Mouse (Mus musculus) common myeloid progenitor, adult 5-6 weeks (primary cell): ENCODE results near the gene Izumo2. TPM values are rescaled to one million over a fixed set of nuclear protein-coding genes. Genes with fewer than 3 reads are reported as not detected.
A peak's percentile ranks its signal among the peaks of the same experiment; 100 is the strongest.

Experiments used
- ATAC-seq: replicated peaks from 2 replicates; pipeline ENCODE4 v1.8.0; 2016; ENCODE audit warnings: low read depth, mild to moderate bottlenecking, moderate TSS enrichment, inconsistent platforms; ENCODE audit not compliant: poor library complexity, severe bottlenecking
- total RNA-seq: library from RNA; stranded (forward); fragments of 200-1000, 187-1606 nt; gene quantifications from 2 replicates; pipeline ENCODE4 v1.2.3, GENCODE M21; 2017

The Izumo2 gene
- total RNA-seq: not detected in 2 replicates

GRCm38 (mm10) chr7:44708574-44708973 is at the start of gene Izumo2:
Gene Izumo2 (plus strand): TSS chr7:44708742.
- ATAC-seq: no peak

- no peak for ATAC-seq
Observed at GRCm38 (mm10) chr7:44661219-44661618, 47.3 kb upstream of the Izumo2 start.

- no peak for ATAC-seq
Observed at GRCm38 (mm10) chr7:44662168-44662567, 46.4 kb upstream of the Izumo2 start.

DNA sequence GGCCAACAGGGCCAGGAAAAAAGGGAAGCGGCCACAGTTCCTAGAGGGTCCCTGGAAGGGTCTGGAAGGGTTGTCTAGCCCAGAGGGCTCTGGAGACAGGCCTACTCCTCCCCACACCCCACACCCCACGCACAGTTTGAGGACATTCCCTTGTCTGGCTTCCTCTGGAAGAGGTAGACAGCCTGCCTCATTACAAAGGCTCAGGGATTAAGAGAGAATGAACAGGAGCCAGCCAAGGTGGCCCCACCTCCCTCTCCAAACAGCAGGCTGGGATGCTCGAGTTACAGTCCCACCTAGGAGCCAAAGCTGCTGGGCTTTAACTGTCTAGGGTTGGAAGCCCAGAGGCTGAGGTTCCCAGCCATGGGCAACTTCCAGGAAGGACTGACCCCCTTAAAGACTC is 46.0 kb upstream of the Izumo2 start:
- ATAC-seq: no peak

GRCm38 (mm10) chr7:44663546-44663945 is 45.0 kb upstream of the Izumo2 start:
- no peak for ATAC-seq

DNA sequence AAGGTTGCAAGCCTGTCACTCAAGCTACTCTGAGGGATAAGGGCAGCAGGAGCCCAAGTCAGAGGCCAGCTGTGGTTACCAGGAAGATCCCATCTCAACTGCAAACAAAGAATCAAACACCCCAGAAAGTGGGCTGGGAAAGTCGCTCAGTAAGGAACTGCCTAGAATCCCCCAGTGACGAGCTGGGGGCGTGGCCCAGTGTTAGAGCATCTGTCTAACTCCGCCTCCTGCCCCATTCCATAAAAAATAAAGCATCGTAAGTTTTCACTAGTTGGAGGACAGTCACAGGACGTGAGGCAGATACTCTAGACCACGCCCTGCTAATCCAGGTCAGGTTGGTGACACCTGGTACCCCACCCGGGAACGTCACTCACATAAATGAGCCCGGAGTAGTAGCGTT is 43.8 kb upstream of the Izumo2 start:
- ATAC-seq: no peak

DNA sequence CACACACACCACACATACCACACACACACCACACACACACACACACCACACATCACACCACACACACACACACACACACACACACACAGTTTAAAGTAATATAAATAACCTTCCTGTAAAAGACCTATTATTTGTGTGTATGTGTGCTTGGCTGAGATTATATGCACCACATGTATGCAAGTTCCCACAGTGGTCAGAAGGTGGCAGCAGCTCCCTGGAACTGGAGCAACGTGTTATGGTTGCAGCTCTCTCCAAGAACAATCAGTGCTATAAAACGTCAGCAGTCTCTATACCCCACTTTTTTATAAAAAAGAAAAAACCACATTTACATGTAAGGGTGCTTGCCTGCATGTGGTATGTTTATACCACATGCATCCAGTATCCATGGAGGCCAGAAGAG is 42.1 kb upstream of the Izumo2 start:
- no peak for ATAC-seq

- no peak for ATAC-seq
Observed at GRCm38 (mm10) chr7:44667996-44668738, 40.4 kb upstream of the Izumo2 start.

GRCm38 (mm10) chr7:44669103-44669502 is 39.4 kb upstream of the Izumo2 start:
- no peak for ATAC-seq

- ATAC-seq: peak; percentile 88
Observed at GRCm38 (mm10) chr7:44670803-44671202, 37.7 kb upstream of the Izumo2 start, which contains the start of gene Myh14. Gene Myh14 (minus strand): TSS chr7:44670843.

DNA sequence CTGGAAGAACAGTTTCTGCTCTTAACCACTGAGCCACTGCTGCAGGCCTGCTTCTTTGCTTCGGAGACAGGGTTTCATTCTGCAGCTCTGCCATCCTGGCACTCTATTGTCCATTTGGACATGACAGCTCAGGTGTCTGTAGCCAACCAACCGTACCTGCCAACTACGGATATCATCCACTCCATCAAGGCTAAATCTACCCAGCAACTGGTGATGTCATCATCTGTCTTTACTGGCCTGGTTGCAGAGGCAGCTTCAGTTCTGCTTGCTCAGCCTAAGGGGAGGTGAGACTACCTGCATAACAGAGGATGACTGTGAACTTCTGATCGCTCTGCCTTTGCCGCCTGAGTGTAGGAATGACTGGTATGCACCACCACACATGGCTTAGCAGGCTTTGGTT is 36.3 kb upstream of the Izumo2 start:
- ATAC-seq: no peak

- no peak for ATAC-seq
Observed at GRCm38 (mm10) chr7:44674511-44674910, 34.0 kb upstream of the Izumo2 start.

DNA sequence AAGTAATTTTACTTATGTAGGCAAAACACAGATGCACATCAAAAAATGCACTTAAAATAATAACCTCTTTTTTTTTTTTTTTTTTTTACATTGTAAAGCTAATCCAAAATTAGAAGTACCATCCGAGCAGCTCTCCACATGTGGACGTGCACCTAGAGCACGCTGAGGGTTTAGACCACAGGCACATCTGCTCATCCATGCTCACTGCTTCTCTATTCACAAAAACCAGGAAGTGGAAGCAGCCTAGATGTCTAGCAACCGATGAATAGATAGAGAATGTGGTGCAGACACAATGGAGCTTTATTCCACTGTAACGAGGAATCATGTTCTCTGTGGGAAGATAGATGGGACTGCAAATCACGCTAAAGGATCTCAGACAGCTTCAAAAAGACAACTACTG is 33.4 kb upstream of the Izumo2 start:
- 0 out of 2 replicates have a peak, but pooled peaks have one; percentile 36 for ATAC-seq

GRCm38 (mm10) chr7:44676126-44676525 is 32.4 kb upstream of the Izumo2 start:
- ATAC-seq: no peak

- no peak for ATAC-seq
Observed at GRCm38 (mm10) chr7:44676611-44677010, 31.9 kb upstream of the Izumo2 start.

GRCm38 (mm10) chr7:44683656-44684055 is 24.9 kb upstream of the Izumo2 start:
- ATAC-seq: no peak

GRCm38 (mm10) chr7:44685531-44686402 is 22.8 kb upstream of the Izumo2 start:
- ATAC-seq: peak; percentile 82

DNA sequence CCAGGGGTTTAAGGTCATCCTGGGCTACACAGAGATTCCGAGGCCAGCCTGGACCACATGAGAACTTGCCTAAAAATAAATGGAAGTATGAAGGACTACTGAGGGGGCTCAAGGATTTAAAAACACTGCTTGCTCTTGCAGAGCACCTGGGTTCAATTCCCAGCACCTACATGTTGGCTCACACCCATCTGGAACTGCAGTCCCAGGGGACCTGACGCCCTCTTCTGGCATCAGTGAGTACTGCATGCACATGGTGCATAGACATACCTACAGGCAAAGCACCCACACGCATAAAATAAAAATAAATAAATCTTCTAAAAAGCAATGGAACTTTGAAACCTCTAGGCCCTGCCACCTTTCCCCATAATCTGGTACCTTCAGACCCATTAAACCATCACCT is 19.7 kb upstream of the Izumo2 start:
- no peak for ATAC-seq

DNA sequence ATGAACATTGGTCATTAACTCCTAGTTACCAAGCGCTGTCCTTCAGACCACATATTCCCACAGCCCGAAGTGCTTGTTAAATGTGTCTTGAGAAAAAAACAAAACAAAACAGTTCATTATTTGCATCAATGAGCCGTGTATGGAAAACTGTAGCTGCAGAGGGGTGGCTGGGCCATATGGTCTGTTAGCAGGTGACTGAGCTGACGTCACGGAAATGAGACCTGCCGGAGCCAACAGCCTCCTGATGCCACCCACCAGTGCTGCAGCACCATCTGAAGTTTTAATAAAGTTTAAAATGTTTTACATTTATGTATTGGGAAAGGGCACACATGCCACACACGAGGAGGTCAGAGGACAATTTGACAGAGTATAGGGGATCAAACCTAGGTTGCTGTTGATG is 19.2 kb upstream of the Izumo2 start:
- ATAC-seq: no peak

GRCm38 (mm10) chr7:44693427-44694175 is 14.9 kb upstream of the Izumo2 start:
- ATAC-seq: no peak

DNA sequence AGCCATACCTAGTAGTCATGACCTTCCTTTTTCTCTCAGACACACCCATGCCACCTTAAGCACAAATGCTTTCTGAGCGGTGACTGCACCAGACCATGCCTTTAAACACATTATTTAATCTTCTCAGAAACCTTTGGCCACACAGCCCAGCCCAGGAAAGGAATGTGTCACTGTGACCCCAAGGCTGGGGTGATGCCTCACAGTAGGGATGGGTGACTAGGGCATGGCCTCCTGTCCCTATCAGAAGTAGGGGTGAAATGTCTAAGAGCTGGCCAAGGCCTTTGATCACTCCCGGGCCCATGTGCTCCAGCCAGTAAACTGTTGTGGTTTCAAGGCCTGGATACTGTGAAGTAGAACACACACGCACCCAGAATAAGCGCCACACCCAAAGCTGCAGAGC is 13.3 kb upstream of the Izumo2 start:
- ATAC-seq: no peak
